Mouse (Mus musculus): Measurements from ENCODE around the gene Rbm20. TPM values are rescaled to one million over a fixed set of nuclear protein-coding genes. Genes with fewer than 3 reads are reported as not detected.

Gene Rbm20
- polyA plus RNA-seq, 1 experiment from 2014 or later = 5.8 TPM

- H3K4me1 ChIP-seq = peaks cover 4% of the 10 kb centered on the region
- H3K9ac ChIP-seq = no peak overlapping the region
- H3K4me2 ChIP-seq = no peak overlapping the region
- no peak for ATAC-seq
- no peaks in the 10 kb centered on the region for H3K27me3 ChIP-seq
- 78% methylated on average over 20 of the region's 20 CpGs for WGBS
- H3K9me3 ChIP-seq (replicated peaks) = no peaks in the 10 kb centered on the region
- no peaks in the 10 kb centered on the region for H3K36me3 ChIP-seq (ENCODE audit: poor library complexity, severe bottlenecking)
- H3K4me3 ChIP-seq = no peak overlapping the region
- H3K27ac ChIP-seq = no peak overlapping the region
These were observed 114.9 kb downstream of the Rbm20 start for GRCm38 (mm10) chr19:53791751-53792720.

- no peak overlapping the region for H3K4me2 ChIP-seq
- no peaks in the 10 kb centered on the region for H3K9me3 ChIP-seq (replicated peaks)
- H3K27ac ChIP-seq = no peak overlapping the region
- no peaks in the 10 kb centered on the region for H3K36me3 ChIP-seq (ENCODE audit: poor library complexity, severe bottlenecking)
- no peaks in the 10 kb centered on the region for H3K4me1 ChIP-seq
- no peak overlapping the region for H3K9ac ChIP-seq
- no peak for ATAC-seq
- no peaks in the 10 kb centered on the region for H3K27me3 ChIP-seq
- no peak overlapping the region for H3K4me3 ChIP-seq
- WGBS = 91% methylated on average over 37 of the region's 37 CpGs
These were observed 116.1 kb downstream of the Rbm20 start for GRCm38 (mm10) chr19:53792976-53793897.

DNA sequence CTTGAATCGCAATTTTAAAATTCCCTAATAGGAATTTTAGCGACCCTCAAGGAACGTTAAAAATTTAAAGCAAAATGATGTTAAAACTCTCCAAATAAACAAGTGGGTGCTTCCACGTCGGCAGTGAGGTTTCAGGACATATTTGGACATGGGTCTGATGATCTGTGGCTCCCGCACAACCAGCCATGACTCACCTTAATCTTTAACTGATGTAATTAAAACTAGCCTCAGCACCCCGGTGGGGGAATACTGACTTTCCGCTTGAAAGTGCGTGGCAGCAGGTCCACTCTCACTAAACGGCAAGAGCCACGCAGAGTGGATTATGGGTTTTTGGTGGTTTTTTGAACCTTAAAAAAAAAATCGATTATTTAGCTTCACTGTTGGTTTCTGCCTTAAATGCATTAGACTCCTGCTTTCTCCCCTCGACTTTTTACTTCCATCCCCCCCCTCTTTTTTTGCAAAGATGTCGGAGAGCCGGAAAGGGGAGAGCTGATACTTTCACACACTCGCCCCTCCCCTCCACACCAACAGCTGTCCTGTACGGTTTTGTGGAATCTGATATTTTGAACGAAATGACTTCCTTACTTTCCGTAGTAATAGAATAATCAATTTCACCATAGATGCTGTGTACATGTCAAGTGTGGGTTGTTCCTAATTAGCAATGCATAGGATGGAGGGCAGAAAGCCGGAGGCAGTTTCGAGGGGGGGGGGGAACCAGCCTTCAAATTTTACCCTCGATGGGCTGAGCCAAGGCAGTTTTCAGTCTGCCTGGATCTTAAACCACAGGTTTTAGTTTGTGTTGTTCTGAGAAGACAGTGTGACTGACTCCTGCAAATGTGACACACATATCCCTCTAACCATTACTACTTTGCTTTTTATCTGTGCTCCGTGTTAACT, 117.1 kb downstream of the Rbm20 start:
- no peaks in the 10 kb centered on the region for H3K9me3 ChIP-seq (replicated peaks)
- no peak overlapping the region for H3K9ac ChIP-seq
- 86% methylated on average over 23 of the region's 23 CpGs for WGBS
- ATAC-seq = no peak
- no peak overlapping the region for H3K4me3 ChIP-seq
- H3K4me1 ChIP-seq = no peaks in the 10 kb centered on the region
- no peak overlapping the region for H3K4me2 ChIP-seq
- H3K27ac ChIP-seq = no peak overlapping the region
- H3K36me3 ChIP-seq (ENCODE audit: poor library complexity, severe bottlenecking) = no peaks in the 10 kb centered on the region
- H3K27me3 ChIP-seq = no peaks in the 10 kb centered on the region

- 82% methylated on average over 4 of the region's 4 CpGs for WGBS
- Histone ChIP-seq H3K4me3 (no peak overlapping the region), H3K27me3 (no peaks in the 10 kb centered on the region), H3K36me3 (ENCODE audit: poor library complexity, severe bottlenecking) (no peaks in the 10 kb centered on the region), H3K9me3 (replicated peaks) (no peaks in the 10 kb centered on the region), H3K4me2 (no peak overlapping the region), H3K9ac (no peak overlapping the region), H3K27ac (no peak overlapping the region), H3K4me1 (no peaks in the 10 kb centered on the region)
- ATAC-seq = no peak
These were observed 117.9 kb downstream of the Rbm20 start for GRCm38 (mm10) chr19:53794996-53795395.

DNA sequence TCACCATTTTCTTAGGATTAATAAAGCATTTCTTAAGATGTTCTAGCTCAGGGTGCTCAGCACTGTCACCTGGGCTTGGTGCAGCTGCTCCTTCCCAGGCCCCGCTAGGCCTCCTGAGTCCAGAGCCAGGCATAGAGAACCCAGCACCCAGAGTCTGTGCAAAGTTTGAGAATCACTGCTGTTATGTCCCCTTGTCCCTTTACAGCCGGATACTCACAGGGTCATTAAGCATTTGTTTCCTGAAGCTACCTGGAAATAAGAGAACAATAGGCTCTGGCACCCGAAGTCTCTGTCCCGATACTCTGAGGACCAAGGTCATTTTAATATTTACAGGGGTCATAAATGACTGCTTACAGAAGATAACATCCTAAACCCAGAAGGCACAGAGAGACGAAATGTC, 118.9 kb downstream of the Rbm20 start:
- Histone ChIP-seq H3K4me3 (no peak overlapping the region), H3K9ac (no peak overlapping the region), H3K9me3 (replicated peaks) (no peaks in the 10 kb centered on the region), H3K4me2 (no peak overlapping the region), H3K27ac (no peak overlapping the region), H3K4me1 (no peaks in the 10 kb centered on the region), H3K27me3 (no peaks in the 10 kb centered on the region), H3K36me3 (ENCODE audit: poor library complexity, severe bottlenecking) (no peaks in the 10 kb centered on the region)
- 87% methylated on average over 5 of the region's 5 CpGs for WGBS
- no peak for ATAC-seq

GRCm38 (mm10) chr19:53797770-53798169, 120.7 kb downstream of the Rbm20 start:
- no peaks in the 10 kb centered on the region for H3K9me3 ChIP-seq (replicated peaks)
- no peak overlapping the region for H3K27ac ChIP-seq
- H3K4me1 ChIP-seq = no peaks in the 10 kb centered on the region
- no peak overlapping the region for H3K9ac ChIP-seq
- H3K36me3 ChIP-seq (ENCODE audit: poor library complexity, severe bottlenecking) = no peaks in the 10 kb centered on the region
- no peak overlapping the region for H3K4me3 ChIP-seq
- no peak for ATAC-seq
- H3K4me2 ChIP-seq = no peak overlapping the region
- H3K27me3 ChIP-seq = no peaks in the 10 kb centered on the region
- 89% methylated on average over 10 of the region's 10 CpGs for WGBS

GRCm38 (mm10) chr19:53799885-53800284, 122.8 kb downstream of the Rbm20 start:
- Histone ChIP-seq H3K9ac (no peak overlapping the region), H3K4me2 (no peak overlapping the region), H3K4me1 (no peaks in the 10 kb centered on the region), H3K9me3 (replicated peaks) (no peaks in the 10 kb centered on the region), H3K36me3 (ENCODE audit: poor library complexity, severe bottlenecking) (no peaks in the 10 kb centered on the region), H3K4me3 (no peak overlapping the region), H3K27ac (no peak overlapping the region; the same call in 1 of the 2 replicates), H3K27me3 (no peaks in the 10 kb centered on the region)
- WGBS = 88% methylated on average over 11 of the region's 11 CpGs
- no peak for ATAC-seq

GRCm38 (mm10) chr19:53800365-53800999, 123.4 kb downstream of the Rbm20 start:
- H3K9me3 ChIP-seq (replicated peaks) = no peaks in the 10 kb centered on the region
- H3K4me2 ChIP-seq = no peak overlapping the region
- 88% methylated on average over 15 of the region's 15 CpGs for WGBS
- no peak overlapping the region for H3K9ac ChIP-seq
- ATAC-seq = no peak
- no peaks in the 10 kb centered on the region for H3K27me3 ChIP-seq
- H3K4me1 ChIP-seq = no peaks in the 10 kb centered on the region
- no peak overlapping the region for H3K27ac ChIP-seq
- H3K36me3 ChIP-seq (ENCODE audit: poor library complexity, severe bottlenecking) = no peaks in the 10 kb centered on the region
- no peak overlapping the region for H3K4me3 ChIP-seq

DNA sequence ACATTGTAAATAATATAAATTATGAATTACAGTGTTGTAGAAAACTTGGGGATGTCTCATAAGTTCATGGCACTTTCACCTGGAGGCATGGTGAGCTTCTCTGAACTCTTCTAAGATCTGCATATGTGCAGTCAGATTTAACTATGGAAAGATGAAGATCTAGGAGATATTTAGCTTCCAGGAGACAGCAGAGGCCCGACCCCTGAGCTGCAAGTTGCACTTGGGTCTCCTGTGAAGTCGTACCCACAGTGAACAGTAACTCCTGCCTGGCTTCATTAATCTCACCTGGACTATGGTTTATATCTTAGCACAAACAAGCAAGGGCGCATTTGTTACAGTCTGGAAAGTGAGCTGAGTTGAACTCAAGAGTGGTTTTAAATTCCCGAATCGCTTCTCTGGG, 124.3 kb downstream of the Rbm20 start:
- H3K27me3 ChIP-seq = no peaks in the 10 kb centered on the region
- no peak for ATAC-seq
- H3K9ac ChIP-seq = no peak overlapping the region
- WGBS = 93% methylated on average over 5 of the region's 5 CpGs
- H3K27ac ChIP-seq = no peak overlapping the region
- peaks cover 4% of the 10 kb centered on the region for H3K4me1 ChIP-seq
- H3K9me3 ChIP-seq (replicated peaks) = no peaks in the 10 kb centered on the region
- H3K36me3 ChIP-seq (ENCODE audit: poor library complexity, severe bottlenecking) = no peaks in the 10 kb centered on the region
- no peak overlapping the region for H3K4me2 ChIP-seq
- no peak overlapping the region for H3K4me3 ChIP-seq

GRCm38 (mm10) chr19:53801789-53802683, 124.9 kb downstream of the Rbm20 start:
- H3K4me1 ChIP-seq = peaks cover 7% of the 10 kb centered on the region
- H3K27me3 ChIP-seq = no peaks in the 10 kb centered on the region
- no peak for ATAC-seq
- H3K27ac ChIP-seq = no peak overlapping the region
- no peaks in the 10 kb centered on the region for H3K36me3 ChIP-seq (ENCODE audit: poor library complexity, severe bottlenecking)
- no peaks in the 10 kb centered on the region for H3K9me3 ChIP-seq (replicated peaks)
- H3K4me3 ChIP-seq = no peak overlapping the region
- 86% methylated on average over 11 of the region's 11 CpGs for WGBS
- no peak overlapping the region for H3K9ac ChIP-seq
- H3K4me2 ChIP-seq = no peak overlapping the region
